Mouse (Mus musculus) olfactory bulb, adult 2 months (tissue): Measurements from ENCODE around the gene Tpcn1.

Experiments used
- CTCF ChIP-seq: fragments of 200-500 bp; IDR thresholded peaks from 2 replicates; pipeline ENCODE4 v1.5.1; 2012; ENCODE audit warnings: low read depth, mild to moderate bottlenecking, low read length, moderate library complexity; ENCODE audit not compliant: insufficient read depth
- POLR2A ChIP-seq: fragments of 200-500 bp; IDR thresholded peaks from 2 replicates; pipeline ENCODE4 v1.6.1; 2012; ENCODE audit warnings: mild to moderate bottlenecking, low read depth, low read length, moderate library complexity; ENCODE audit not compliant: insufficient read depth

DNA sequence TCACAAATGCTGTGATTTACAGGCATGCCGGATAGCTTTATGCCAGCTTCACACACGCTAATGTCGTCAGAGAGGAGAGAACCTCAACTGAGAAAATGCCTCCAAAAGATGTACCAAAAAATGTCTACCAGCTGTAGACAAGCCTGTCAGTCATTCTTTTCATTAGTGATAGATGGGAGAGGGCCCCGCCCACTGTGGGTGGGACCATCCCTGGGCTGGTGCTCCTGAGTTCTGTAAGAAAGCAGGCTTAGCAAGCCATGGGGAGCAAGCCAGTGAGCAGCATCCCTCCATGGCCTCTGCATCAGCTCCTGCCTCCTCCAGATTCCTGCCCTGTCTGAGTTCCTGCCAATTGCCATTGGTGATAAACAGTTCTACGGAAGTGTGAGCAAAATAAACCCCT lies 47.2 kb upstream of the Tpcn1 start:
- TF ChIP-seq CTCF: no peak
- no peak for TF ChIP-seq POLR2A
